Mouse (Mus musculus) monocyte, adult 2 months (primary cell): ENCODE results near the gene Mfsd4b2.

Source experiments
- DNase-seq, 2 experiments: peaks; one replicate each; pipeline ENCODE4 v3.0.0; 2022; ENCODE audit warnings: low spot score in 2 of 2, low read depth in 1 of 2

The Mfsd4b2 gene

DNA sequence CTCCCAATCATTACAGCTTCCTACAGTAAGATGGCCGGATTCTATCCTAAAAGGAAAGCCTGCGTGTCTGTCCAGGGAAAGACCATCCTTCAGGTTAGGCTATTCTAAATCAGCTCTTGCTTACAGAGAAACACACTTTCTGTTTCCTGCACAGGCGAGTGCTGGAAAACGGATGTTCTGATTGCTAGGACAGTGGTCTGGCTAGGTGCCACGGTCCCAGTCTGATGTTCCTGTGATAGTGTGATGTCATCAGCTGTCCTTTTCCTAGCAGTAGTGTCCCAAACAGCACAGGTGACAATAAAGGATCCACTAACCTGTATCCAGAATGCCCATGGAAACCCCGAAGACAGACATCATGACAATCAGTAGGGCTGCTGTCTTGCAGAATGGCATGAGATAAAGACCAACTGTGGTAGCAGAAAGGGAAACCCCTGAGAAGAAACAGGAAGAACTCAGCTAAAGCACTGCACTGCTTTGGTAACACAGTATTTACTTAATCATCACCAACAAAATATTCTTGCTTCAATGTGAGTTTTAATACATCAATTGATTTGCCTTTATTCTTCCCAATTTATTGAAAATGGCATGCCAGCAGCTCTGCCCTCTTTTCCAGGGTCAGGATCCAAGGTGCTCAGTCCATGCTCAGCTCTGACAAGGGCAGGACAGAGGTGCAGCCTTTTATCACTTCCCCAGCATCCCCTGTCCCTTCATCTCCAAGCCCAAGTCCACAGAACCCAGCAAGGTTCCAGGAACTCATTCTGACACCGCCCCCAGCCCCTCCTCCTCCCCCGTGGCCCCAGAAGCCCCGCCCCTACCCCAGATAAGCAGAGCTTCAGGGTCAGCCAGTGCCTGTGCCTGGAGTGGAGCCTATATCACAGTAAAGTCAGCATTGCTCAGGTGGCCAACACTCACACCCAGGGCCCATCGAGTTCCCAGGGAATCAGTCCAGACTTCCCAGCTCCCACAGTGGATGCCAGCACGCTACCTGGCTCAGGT is 32.7 kb downstream of the Mfsd4b2 start:
- DNase-seq = no peak

- no peak for DNase-seq
Observed at GRCm38 (mm10) chr10:39888621-39889020, 38.1 kb downstream of the Mfsd4b2 start.
